Mouse (Mus musculus): ENCODE results near the gene Ccdc157.
"Not testable (repeated sequence)": the region's sequence is repeated elsewhere in the genome, so short reads cannot be mapped to it uniquely, and the experiment has no call there.

Gene Ccdc157

GRCm38 (mm10) chr11:4159808-4160708, at the start of gene Ccdc157, which contains the start of gene Sf3a1:
Gene Ccdc157, minus strand, starts transcription at chr11:4160293.
Gene Sf3a1, plus strand, starts transcription at chr11:4160350.
- DNase-seq (ENCODE audit: low spot score) = peak; percentile 90

- DNase-seq (ENCODE audit: low spot score) = no peak
Measured at GRCm38 (mm10) chr11:4209556-4209955, 49.5 kb upstream of the Ccdc157 start.

- no peak for DNase-seq (ENCODE audit: low spot score)
Measured at GRCm38 (mm10) chr11:4207655-4208054, 47.6 kb upstream of the Ccdc157 start.

- DNase-seq (ENCODE audit: low spot score) = no peak
Measured at GRCm38 (mm10) chr11:4206563-4206962, 46.5 kb upstream of the Ccdc157 start.

- DNase-seq (ENCODE audit: low spot score) = no peak
Measured at GRCm38 (mm10) chr11:4205951-4206350, 45.9 kb upstream of the Ccdc157 start.

GRCm38 (mm10) chr11:4205097-4205655, 45.1 kb upstream of the Ccdc157 start:
- no peak for DNase-seq (ENCODE audit: low spot score)

- no peak for DNase-seq (ENCODE audit: low spot score)
Measured at GRCm38 (mm10) chr11:4203705-4204074, 43.6 kb upstream of the Ccdc157 start.

GRCm38 (mm10) chr11:4202995-4203704, 43.1 kb upstream of the Ccdc157 start:
- no peak for DNase-seq (ENCODE audit: low spot score)

- DNase-seq (ENCODE audit: low spot score) = no peak
Measured at GRCm38 (mm10) chr11:4201981-4202700, 42.0 kb upstream of the Ccdc157 start.

GRCm38 (mm10) chr11:4197691-4198090, 37.6 kb upstream of the Ccdc157 start:
- no peak for DNase-seq (ENCODE audit: low spot score)

- DNase-seq (ENCODE audit: low spot score) = no peak
Measured at GRCm38 (mm10) chr11:4196636-4197035, 36.5 kb upstream of the Ccdc157 start.

GRCm38 (mm10) chr11:4195597-4196031, 35.5 kb upstream of the Ccdc157 start:
- peak; percentile 32 for DNase-seq (ENCODE audit: low spot score)

GRCm38 (mm10) chr11:4193420-4193819, 33.3 kb upstream of the Ccdc157 start:
- no peak for DNase-seq (ENCODE audit: low spot score)

GRCm38 (mm10) chr11:4192757-4193156, 32.7 kb upstream of the Ccdc157 start:
- DNase-seq (ENCODE audit: low spot score) = no peak

GRCm38 (mm10) chr11:4190677-4191076, 30.6 kb upstream of the Ccdc157 start:
- no peak for DNase-seq (ENCODE audit: low spot score)

- DNase-seq (ENCODE audit: low spot score) = no peak
Measured at GRCm38 (mm10) chr11:4189182-4189581, 29.1 kb upstream of the Ccdc157 start.

- no peak for DNase-seq (ENCODE audit: low spot score)
Measured at GRCm38 (mm10) chr11:4187318-4187700, 27.2 kb upstream of the Ccdc157 start.

GRCm38 (mm10) chr11:4186486-4187317, 26.6 kb upstream of the Ccdc157 start, which contains the start of gene Tbc1d10a:
Gene Tbc1d10a, plus strand, starts transcription at chr11:4186789.
- DNase-seq (ENCODE audit: low spot score) = peak; percentile 98

- DNase-seq (ENCODE audit: low spot score) = not testable (repeated sequence)
Measured at GRCm38 (mm10) chr11:4185480-4185879, 25.4 kb upstream of the Ccdc157 start.

- no peak for DNase-seq (ENCODE audit: low spot score)
Measured at GRCm38 (mm10) chr11:4184251-4184952, 24.3 kb upstream of the Ccdc157 start.

Measured in spleen, adult 12 weeks (tissue).